Mouse (Mus musculus): ENCODE data around the gene Ank3.

Ank3 gene

DNA sequence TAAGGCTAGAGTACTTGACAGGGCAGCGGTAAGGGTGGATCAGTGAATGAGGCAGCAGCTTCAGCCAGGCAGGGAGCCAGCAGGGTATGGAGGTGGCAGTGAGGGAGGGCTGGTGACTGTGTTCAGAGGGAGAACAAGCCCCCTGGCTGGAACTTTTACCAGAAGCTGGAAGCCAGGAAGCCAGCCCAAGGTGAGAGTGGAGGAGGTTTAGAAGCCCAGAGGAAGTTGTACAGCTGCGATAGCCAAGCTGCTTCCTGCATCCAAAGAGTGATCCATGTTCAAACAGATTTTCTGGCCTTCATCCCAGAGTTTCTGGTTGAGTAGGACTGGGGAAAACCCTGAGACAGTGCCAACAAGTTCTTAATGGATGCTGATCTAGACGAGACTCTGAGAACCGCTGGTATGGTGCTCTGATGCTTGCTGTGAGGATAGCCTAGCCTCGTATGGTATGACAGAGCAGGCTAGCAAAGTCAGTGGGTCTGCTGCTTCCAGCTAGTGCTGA, 213.3 kb downstream of the Ank3 start:
- peak; percentile 93 for DNase-seq (ENCODE audit: inconsistent ontology term)

DNA sequence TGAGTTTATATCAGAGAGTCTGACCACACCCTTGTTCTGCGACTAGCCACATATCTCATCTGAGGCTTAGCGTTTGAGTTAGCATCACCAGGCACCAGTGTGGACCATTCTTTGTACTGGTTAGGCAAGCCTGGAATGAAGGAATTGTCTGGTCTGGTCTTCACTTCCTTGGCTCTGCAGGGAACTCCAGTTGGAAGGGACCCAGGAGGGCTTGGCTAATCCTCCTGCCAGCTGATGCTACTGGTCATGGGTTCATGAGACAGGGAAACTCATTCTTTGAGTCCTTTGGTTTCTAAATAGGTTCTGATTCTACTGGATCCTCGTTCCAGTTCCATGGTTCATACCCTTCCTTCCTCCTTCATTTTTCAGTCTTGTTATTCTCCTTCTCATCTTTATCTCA, 218.4 kb downstream of the Ank3 start:
- DNase-seq (ENCODE audit: inconsistent ontology term), result peak; percentile 93

DNA sequence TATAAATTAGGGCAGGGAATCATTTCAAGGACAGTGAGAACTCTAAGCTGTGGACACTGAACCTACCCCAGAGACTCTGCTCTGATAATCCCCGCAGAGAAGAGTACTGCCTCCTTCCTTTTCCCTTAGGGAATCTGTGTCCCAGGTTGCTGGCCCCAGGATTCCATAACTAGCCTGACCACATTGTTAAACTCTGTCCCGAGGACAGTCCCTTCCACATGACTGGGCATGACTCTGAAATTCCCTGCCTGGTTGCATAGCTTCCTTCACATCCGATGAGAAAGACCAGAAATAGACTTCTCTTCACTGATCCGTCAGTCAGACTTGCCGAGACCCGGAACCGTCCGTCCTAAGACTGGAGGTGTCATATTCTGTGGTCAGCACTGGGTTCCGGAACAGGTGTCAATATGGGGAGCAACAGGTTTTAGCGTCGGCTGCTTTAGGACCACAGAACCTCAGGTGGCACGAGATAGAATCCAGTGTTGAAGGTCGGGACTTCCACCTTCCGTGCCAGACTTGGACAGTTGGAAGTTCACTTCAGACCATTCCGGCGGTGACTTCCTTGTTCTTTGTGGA, 219.1 kb downstream of the Ank3 start:
- DNase-seq (ENCODE audit: inconsistent ontology term), result peak; percentile 88

DNA sequence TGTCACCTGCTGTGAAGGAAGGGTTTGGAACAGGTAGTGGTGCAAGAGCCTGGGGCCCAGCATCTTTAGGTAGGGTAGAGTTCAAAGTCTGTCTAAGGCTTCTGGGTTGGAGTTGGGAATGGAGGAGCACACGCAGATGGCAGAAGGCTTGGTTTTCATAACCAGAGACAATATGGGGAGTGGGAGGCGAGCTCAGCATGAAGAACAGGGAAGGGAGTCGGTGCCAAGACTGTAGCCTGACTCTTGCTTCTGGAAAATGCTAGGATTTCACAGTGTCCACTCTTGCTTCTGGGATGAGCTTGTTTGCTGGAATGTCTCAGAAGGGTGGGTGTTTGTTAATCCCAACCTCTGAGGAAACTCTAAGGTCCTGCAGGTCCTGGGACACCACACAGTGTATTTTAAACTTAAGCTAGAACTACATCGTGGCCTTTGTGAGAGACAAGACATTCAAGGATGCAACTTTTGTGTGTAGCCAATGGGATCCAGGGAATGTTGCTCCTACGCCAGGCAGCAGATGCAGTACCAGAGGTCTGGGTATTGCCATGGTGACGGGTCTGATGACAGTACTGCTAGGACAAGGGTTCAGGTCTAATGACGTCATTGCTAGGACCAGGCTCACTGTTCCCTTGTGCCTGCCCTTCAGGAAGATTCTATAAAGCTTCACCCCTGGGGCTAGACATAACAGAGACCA, 222.3 kb downstream of the Ank3 start:
- DNase-seq (ENCODE audit: inconsistent ontology term), result no peak

DNA sequence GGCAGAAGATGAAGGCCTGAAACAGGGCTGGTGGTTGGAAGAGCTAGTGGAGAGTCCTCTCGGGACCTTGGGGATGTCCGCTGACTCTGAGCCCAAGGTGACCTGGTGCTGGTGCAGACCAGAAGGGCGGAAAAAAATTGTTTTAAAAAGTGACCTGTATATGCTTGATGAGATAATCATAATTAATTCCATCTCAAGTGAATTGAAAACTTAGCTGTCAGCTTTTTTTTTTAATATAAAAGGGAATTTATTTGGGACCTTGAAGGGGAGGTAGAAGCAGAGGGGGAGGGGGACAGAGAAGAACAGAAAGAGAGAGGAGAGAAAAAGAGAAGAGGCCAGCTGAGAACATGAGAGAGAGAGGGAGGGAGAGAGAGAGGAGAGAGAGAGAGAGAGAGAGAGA, 229.2 kb downstream of the Ank3 start:
- DNase-seq (ENCODE audit: inconsistent ontology term), result peak; percentile 72

DNA sequence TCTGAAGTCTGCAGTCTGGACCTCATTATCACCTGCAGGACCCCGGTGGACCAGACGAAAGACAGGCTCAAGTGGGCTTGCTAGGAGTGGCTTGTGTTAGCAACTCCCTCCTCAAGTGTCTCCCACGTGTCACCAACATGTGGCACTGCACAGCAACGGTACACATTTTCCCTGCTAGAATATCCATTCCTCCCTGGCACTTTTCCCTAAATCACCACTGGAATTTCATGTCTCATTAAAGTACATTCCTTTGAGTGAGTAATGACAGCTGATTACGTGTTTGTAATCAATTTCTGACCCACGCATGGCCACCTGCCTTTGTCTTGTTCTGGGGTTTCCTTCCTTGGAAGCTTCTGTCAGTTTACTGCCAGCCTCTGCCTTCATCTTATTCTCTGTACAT, 230.2 kb downstream of the Ank3 start:
- DNase-seq (ENCODE audit: inconsistent ontology term), result peak; percentile 88

DNA sequence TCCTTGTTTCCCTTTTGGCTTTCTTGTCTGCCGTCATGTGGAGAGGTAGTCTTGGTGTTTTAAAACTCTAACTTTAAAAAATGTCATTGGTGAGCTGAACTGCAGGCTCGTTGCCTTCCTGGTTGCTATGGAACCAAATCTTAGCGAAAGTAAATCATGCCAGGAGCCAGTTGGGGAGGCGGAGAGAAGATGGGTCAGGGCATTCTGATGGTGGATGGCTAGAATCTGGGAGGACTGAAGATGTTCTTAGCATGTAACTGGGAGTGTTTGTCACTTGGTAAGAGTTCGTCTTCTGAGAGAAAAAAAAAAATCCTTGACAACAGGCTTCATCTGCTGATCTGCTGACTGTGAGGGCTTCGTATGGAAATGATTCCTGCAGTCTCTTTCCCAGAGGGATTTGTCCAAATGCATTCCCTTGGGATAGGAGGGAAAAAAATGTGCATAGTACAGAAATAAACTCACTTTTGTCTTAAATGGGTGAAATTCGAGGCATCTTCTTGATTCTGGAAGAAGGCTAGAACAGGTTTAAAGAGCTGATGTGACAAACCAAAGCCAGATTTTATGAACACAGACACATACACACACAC, 232.3 kb downstream of the Ank3 start:
- DNase-seq (ENCODE audit: inconsistent ontology term), result no peak

DNA sequence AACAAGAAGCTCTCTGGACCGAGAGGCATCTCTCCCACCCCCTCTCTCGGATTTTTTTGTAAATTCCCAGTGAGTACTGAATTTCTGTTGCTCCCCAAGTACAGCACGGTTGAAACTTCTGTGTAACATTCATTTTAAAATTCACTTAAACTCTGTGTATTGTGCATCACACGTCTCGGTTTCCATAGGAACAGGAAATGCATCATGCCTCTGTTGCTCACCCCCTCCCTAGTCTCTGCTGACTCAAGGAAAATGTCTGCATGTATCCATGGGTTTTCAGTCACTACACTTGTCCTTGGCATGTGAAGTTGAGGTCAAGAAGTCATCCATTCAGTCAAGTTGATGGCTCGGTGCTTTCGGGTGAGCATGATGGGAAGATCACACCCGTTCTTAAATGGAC, 234.3 kb downstream of the Ank3 start:
- no peak for DNase-seq (ENCODE audit: inconsistent ontology term)

DNA sequence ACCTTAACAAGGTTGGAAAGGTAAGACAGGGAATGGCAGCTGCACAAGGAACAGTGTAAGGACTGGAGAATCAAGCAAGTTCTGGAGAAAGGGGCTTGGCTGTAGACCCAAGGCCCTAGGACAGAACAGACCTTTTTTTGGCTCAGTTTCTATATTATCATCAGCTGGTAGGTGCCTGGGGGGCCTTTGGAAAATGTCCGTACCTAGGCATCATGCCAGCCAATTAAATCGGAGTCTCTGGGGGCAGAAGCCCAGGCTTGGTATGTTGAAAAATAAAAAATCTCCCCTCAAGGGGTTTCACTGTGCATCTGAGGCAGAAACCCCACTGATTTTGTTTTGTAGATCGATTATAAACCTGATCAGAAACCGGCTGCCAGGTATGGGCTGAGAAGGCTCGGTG, 236.3 kb downstream of the Ank3 start:
- no peak for DNase-seq (ENCODE audit: inconsistent ontology term)

DNA sequence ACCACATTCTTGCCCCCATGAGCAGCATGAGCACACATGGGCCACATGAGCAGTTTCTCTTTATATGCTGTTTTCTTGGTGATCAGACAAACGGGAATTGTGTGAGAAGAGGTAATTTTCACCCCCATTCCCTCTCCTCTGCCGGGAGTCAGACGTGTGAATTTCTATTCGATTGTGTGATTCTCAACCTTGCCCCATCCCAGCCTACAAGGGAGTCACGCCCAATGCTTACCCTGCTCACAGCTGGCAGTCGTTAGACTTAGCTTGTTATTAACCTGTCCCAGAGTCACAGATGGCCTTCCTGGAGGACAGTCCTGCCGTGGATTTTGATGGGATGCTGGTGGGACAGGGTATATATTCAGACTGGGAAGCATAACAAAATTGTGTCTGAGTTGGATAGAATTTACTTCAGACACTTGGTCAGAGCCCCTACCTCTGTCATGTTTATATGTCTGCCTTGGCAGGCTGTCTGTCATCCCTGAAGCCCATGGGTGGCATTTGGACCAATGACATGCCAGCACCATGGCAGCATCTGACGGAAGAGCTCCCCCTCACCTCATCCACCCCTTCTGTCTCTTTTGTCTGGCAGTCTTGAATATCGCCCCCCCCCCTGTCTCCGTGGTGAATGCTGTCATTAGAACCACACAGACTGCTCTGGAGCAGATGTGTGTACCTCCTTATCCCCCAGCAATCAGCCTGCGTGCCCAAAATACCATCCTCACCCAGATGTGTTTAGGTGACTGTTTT, 237.5 kb downstream of the Ank3 start:
- DNase-seq (ENCODE audit: inconsistent ontology term), result no peak

DNA sequence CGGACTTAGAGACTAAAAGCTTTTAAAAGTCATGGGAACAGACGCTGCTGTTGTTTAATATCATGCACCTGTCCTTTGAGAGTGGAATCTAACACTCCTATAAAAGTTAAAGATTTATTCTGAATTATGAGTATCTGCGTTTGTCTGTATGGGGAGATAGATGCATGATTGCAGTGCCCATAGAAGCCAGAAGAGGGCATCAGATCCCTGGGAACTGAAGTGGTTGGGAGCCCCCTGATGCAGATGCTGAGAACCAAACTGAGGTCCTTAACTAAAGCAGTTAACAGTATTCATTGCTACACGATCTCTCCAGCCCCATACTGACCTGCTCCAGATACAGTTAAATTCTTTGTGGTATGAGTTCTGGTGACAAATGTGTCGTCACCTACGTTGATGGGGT, 240.6 kb downstream of the Ank3 start:
- no peak for DNase-seq (ENCODE audit: inconsistent ontology term)

DNA sequence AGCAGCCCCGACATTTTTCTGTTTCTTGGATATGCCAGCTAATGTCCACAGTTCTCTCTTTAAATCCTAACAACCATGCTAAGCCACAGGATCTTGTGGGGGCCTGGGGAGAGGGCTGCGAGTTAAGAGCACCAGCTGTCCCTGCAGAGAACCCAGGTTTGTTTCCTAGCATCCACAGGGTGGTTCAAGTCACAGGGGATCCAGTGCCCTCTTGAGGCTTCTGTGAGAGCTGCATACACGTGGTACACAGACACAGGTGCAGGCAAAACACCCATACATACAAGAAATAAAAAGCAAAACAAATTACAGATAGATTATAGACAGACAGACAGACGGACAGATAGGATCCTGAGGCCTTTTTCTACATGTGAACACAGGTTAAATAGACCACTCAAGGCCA, 242.0 kb downstream of the Ank3 start:
- DNase-seq (ENCODE audit: inconsistent ontology term), result no peak

DNA sequence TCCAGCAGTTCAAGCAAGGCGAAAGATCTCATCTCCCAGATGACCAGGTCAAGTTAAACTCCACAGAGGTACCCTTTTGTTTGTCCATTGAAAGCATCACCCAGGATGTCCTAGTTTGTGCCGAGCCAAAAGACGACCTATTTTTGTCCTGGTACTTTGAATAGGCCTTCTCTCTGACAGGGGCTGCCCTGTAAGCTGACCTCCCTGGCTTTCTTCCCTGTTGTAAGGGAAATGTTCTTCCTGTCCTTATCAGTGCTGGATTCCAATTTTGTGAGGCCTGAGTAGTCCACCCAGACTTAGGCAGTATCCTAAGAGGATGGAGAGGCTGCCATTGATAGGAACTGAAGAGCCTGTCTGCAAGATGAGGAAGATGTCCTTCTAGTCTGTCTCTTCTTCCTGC, 244.9 kb downstream of the Ank3 start:
- DNase-seq (ENCODE audit: inconsistent ontology term), result no peak

DNA sequence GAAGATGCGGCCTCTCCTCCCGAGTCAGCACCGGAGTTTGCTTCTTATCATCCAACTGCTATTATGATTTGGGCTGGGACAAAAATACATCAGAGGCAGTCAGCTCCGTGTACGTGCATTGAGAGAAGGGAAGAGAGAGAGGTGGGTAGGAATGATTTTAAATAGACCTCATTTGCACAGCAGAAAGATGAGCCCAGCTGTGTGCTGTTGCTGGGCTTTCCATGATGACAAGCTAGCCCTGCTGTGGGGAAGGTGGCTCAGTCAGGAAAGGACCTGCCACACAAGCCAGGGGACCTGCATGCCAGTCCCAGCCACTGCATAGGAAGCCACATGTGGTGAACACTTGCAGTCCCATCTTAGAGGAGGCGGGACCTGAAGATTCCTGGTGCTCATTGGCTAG, 245.4 kb downstream of the Ank3 start:
- DNase-seq (ENCODE audit: inconsistent ontology term), result no peak

DNA sequence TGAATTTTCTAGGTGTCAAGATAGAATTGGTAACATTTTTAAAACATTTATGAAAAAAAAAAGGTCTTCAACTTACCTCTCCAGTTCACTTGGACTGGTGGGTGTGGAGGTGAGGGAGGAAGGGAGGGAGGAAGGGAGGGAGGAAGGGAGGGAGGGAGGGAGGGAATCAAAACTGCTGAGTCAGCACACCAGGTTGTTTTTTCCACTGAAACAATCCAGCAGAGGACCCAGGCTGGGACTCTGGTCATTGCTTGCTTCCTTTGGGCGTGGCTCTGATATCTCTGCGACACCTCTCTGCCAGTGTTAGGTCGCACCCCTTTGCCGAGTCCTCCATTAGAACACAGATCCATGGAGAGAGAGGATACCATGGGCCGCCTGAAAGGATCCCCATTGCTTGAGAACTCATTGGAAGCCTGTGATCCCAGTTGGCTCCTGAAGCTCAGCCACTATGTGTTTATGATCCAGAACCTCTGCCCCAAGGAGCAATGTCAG, 246.8 kb downstream of the Ank3 start:
- DNase-seq (ENCODE audit: inconsistent ontology term), result no peak

DNA sequence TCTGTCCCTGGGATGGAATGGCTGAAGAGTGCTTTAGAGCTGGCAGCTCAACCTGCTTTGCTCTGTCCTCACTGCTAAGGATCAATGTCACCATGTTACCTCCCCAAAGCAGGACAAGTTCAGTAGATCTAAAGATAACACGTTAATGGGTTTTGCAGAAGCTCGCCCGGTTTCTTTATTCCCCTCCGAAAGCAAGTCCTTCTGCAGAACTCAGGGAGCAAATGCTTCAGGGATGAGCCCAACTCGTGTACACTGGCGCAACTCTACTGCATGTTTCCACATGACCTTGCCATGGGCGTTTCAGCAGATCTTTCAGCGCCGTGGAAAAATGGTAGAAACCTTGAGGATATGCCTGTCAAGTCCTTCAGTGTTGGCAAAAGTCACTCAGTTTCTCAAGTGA, 247.4 kb downstream of the Ank3 start:
- no peak for DNase-seq (ENCODE audit: inconsistent ontology term)

DNA sequence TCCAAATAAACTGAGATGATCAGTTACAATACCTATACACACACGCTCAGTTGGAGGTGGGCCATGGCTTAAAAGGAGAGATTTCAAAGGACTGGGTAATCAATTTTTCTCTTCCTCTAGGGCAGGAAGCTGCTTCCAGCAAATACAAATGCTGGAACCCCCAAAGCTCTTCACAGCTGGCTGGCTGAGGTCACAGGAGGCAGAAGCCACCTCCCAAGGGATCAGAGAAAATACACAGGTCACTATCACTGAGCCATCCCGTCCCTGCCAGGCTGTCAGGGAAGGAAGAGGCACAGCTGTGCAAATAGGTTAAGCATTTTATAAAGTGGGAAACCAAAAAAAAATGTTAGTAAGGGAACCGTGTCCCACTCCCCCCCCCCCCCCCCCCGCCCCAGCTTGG, 251.5 kb downstream of the Ank3 start:
- DNase-seq (ENCODE audit: inconsistent ontology term), result no peak

DNA sequence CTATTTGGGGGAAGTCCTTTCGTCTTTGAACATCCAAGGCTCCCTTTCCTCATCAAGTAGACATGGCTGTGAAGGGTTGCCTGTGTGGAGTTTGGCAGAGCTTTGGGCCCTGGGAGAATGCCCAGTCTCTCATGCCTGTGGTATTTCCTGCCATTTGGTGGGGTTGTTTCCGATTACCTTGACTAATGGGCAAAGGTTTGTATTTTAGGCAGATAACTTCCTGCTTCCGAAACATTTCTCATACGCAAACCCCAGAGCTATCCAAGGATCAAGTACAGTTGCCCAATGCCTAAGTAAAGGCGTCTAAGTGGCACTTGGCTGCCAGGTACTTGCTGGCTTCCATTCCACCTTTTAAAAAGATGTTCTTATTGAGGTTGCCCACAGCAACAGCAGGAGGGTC, 254.1 kb downstream of the Ank3 start:
- DNase-seq (ENCODE audit: inconsistent ontology term), result peak; percentile 92

DNA sequence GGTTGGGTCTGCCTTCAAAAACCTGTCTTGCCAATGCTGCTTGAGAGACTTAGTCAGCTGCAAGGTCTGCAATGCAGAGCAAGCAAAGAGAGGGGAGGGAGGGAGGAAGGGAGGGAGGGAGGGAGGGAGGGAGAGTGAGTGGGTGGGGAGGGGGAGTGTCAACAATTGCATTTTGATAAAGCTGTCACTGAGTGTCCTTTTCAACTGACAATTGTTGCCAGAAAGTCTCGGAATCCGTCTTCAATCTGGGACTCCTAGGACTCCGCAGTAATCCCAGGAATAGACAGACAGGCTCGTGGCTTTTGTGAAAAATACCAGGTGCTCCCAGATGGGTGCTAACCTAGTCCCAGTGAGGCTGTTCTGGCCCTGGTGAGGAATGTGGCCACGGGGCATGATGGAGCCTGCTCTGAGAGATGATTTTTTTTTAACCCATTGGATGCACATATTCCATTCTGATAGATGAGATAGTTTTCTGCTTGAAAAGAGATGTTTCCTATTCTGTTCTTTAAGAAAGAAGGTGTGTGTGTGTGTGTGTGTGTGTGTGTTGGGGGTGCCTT, 254.6 kb downstream of the Ank3 start:
- DNase-seq (ENCODE audit: inconsistent ontology term), result peak; percentile 64

DNA sequence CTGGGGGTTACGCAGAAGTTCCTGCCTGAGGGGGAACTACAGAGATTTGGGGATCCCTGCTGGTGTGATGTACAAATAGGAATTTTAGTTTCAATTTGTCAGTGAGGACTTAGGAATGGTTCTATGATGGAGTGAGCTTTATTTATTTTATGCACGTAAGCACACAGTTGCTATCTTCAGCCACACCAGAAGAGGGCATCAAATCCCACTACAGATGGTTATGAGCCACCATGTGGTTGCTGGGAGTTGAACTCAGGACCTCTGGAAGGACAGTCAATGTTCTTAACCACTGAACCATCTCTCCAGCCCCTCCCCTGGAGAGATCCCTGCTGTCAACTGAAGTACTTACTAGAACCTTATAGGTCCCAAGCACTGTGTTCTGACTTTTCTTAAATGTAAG, 255.6 kb downstream of the Ank3 start:
- DNase-seq (ENCODE audit: inconsistent ontology term), result no peak

DNA sequence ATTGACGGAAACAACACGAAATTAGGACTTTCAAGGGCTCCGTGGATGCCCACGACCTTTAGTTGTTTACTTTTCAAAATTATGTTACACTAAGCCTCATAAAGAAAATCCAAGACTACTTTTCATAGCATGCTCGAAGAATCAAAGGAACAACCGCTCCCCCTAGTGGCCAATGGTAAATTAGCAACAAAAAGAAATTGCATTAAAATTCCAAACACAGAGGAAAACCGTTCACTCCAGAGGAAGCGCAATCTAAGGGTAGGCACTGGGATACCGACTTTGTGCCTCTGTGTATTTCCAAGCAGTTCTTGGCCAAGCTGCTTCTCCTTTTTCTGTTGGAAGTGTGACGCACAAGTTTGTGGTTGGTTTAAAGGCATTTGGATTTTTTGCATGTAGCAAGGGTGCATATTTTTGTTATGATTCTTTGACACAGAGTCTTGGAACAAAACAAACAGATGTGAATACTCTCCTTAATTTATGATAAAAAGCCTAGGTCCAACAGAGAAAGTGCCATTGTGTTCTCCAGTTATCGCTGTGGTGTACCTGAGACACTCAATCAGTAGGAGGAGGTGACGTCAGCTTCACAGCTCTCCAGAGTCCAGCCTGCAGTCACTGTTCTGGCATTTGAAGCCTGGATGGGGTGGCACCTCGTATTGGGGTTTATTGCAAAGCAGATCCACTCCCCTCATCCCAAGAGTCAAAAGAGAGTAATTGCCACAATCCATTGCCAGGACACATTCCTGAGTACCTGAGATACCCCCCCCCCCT, 256.5 kb downstream of the Ank3 start:
- DNase-seq (ENCODE audit: inconsistent ontology term), result peak; percentile 62
